Mouse (Mus musculus): ENCODE data around the gene Ptbp3.

- TF ChIP-seq CTCF (IDR thresholded peaks at IDR 0.05 in 2 of 3, conservative IDR thresholded peaks at IDR 0.05 in 1 of 3; ENCODE audit: control insufficient read depth in 1 of 3, insufficient read depth in 1 of 3, low read depth in 2 of 3, low read length in 3 of 3, poor library complexity in 1 of 3, severe bottlenecking in 1 of 3) (no peak), POLR2A (IDR thresholded peaks at IDR 0.05; ENCODE audit: control insufficient read depth in 1 of 2, insufficient read depth in 1 of 2, low read depth in 1 of 2, low read length in 2 of 2, poor library complexity in 1 of 2) (no peak), CHD2 (IDR thresholded peaks at IDR 0.05; ENCODE audit: low read length) (no peak), ZNF384 (IDR thresholded peaks at IDR 0.05; ENCODE audit: low read depth, low read length) (no peak), HCFC1 (IDR thresholded peaks at IDR 0.05; ENCODE audit: low read depth, low read length) (no peak), TCF12 (IDR thresholded peaks at IDR 0.05; ENCODE audit: low read depth, low read length) (no peak), SIN3A (IDR thresholded peaks at IDR 0.05; ENCODE audit: low read length) (no peak)
Observed at GRCm38 (mm10) chr4:59457091-59457490, 92.1 kb downstream of the Ptbp3 start.
